8 mouse cellular contexts compared by ENCODE assay signal in the genomic region with DNA sequence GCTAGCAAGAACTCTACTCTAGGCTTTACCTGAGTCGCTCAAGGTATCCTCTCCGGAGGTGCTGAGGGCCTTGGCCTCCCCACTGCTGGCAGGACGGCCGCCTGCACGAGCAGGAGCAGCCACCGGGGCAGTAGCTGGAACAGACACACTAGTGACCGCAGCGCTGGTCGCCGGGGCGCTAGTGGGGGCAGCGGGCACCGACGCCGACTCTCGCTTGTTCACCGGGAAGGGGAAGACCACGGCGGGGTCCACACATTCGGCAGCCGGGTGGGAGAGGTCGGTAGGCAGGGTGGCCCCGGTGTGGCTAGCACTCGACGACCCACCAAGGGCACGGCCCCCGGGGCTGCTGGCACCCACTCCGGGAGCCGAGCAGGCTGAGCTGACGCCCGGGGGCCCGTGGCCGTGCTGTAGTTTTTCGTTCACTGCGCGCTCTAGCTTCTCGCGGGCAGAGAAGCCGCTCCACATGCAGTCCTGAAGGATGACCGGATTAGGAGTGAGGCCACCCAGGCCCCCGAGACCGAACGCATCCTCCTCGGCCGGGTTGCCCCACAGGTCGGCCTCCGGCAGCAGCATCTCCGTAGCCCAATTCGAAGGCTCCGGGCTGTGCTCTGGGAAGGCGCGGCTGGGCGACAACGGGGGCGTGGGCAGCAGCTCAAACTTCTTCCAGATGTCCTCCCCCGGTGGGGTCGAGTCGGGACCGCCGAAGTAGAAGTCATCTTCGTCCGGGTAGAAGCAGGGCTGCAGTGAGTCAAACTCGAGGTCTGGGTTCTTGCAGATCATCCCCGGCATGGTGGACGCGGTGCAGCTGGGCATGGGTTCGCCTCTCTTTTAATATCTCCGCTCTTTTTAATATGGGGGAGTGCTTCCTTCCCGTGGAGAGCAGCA. TPM values are rescaled to one million over a fixed set of nuclear protein-coding genes. Genes with fewer than 3 reads are reported as not detected.
A peak's percentile ranks its signal among the peaks of the same experiment; 100 is the strongest.
DNase-seq lines count a peak whose midpoint lies in the region; ATAC-seq and TF ChIP-seq lines count a peak whose summit lies in the region.

No protein-coding gene starts in this region.

- H3K36me3 ChIP-seq in intestine, postnatal 0 days (ENCODE audit: control insufficient read depth, insufficient read depth) = peaks cover 14% of the 10 kb centered on the region; the same call in 1 of the 2 replicates
- peaks cover 3% of the 10 kb centered on the region; the same call in 1 of the 2 replicates for H3K36me3 ChIP-seq in limb, embryonic 15.5 days
- H3K36me3 ChIP-seq in neural tube, embryonic 13.5 days = peaks cover 24% of the 10 kb centered on the region

- H3K4me2 ChIP-seq in intestine, postnatal 0 days (replicated peaks; ENCODE audit: low read depth) = peak overlapping the region; percentile 94
- peak overlapping the region; percentile 96 for H3K4me2 ChIP-seq in limb, embryonic 15.5 days
- peak overlapping the region; percentile 96 for H3K4me2 ChIP-seq in neural tube, embryonic 13.5 days

- H3K4me3 ChIP-seq in intestine, postnatal 0 days (ENCODE audit: low read depth, low read length) = peak overlapping the region; percentile 82
- H3K4me3 ChIP-seq in limb, embryonic 15.5 days = peak overlapping the region; percentile 70
- peak overlapping the region; percentile 84 for H3K4me3 ChIP-seq in neural tube, embryonic 13.5 days

- peak; percentile 52 for DNase-seq in embryo, embryonic 10 days (ENCODE audit: low spot score)
- no peak for DNase-seq in embryo, embryonic 10.5 days (ENCODE audit: low spot score)
- DNase-seq in cerebellum, adult 9-11 months = peak; percentile 11
- peak; percentile 28 to 38 for DNase-seq in gastrocnemius, postnatal 4 days (ENCODE audit: low spot score in 2 of 2)
- DNase-seq in thymus, postnatal 4 days = peak; percentile 63

- under 1% methylated on average over 68 of the region's 69 CpGs for WGBS in intestine, postnatal 0 days
- WGBS in limb, embryonic 15.5 days = under 1% methylated on average over 69 of the region's 69 CpGs
- under 1% methylated on average over 69 of the region's 69 CpGs for WGBS in neural tube, embryonic 13.5 days

- ATAC-seq in intestine, postnatal 0 days = no peak
- no peak for ATAC-seq in limb, embryonic 15.5 days (ENCODE audit: insufficient number of reproducible peaks, low FRiP score, low TSS enrichment, low read depth)
- no peak for ATAC-seq in neural tube, embryonic 13.5 days (ENCODE audit: low read depth)

- H3K9ac ChIP-seq in intestine, postnatal 0 days (ENCODE audit: low read depth, low read length) = peak overlapping the region; percentile 62
- H3K9ac ChIP-seq in limb, embryonic 15.5 days = peak overlapping the region; percentile 29
- H3K9ac ChIP-seq in neural tube, embryonic 13.5 days = peak overlapping the region; percentile 97

- H3K9me3 ChIP-seq in intestine, postnatal 0 days (ENCODE audit: control insufficient read depth) = no peaks in the 10 kb centered on the region
- H3K9me3 ChIP-seq in limb, embryonic 15.5 days = no peaks in the 10 kb centered on the region
- no peaks in the 10 kb centered on the region for H3K9me3 ChIP-seq in neural tube, embryonic 13.5 days

- peak overlapping the region; percentile 57; the same call in 1 of the 2 replicates for H3K27ac ChIP-seq in intestine, postnatal 0 days (ENCODE audit: low read depth, low read length)
- peak overlapping the region; percentile 9 for H3K27ac ChIP-seq in limb, embryonic 15.5 days
- H3K27ac ChIP-seq in neural tube, embryonic 13.5 days (replicated peaks) = peak overlapping the region; percentile 98

- H3K4me1 ChIP-seq in intestine, postnatal 0 days (replicated peaks; ENCODE audit: control insufficient read depth, insufficient read depth, low read length) = no peaks in the 10 kb centered on the region
- H3K4me1 ChIP-seq in limb, embryonic 15.5 days = peaks cover 49% of the 10 kb centered on the region
- H3K4me1 ChIP-seq in neural tube, embryonic 13.5 days (replicated peaks) = peaks cover 36% of the 10 kb centered on the region

- no peak for TF ChIP-seq CTCF in intestine, postnatal 0 days (IDR thresholded peaks at IDR 0.05; ENCODE audit: low read depth)

- no peaks in the 10 kb centered on the region for H3K27me3 ChIP-seq in intestine, postnatal 0 days (replicated peaks; ENCODE audit: control insufficient read depth, insufficient read depth, low read length)
- peaks cover 7% of the 10 kb centered on the region; the same call in 1 of the 2 replicates for H3K27me3 ChIP-seq in limb, embryonic 15.5 days
- no peaks in the 10 kb centered on the region for H3K27me3 ChIP-seq in neural tube, embryonic 13.5 days

RNA-seq across cellular contexts. Expression of a gene that starts 1.9 kb away (rescaled TPM):
- total RNA-seq in gastrocnemius, postnatal 4 days (2021) = 1 to 10 TPM; 6.1 to 7.9 TPM
- polyA plus RNA-seq in intestine, postnatal 0 days (2015; fragmentation: Nextera tagmentation; extraction: Ambion mirVana) = 18.2 and 21.3 TPM in 2 replicates
- polyA plus RNA-seq in limb, embryonic 15.5 days (2015; fragmentation: Nextera tagmentation; extraction: Ambion mirVana) = 25.2 and 25.3 TPM in 2 replicates
- 60.3 and 63.4 TPM in 2 replicates for polyA plus RNA-seq in neural tube, embryonic 13.5 days (2015; fragmentation: Nextera tagmentation; extraction: Ambion mirVana)

Comparison
In these comparisons a context has a peak if more than half of its experiments do, and no peak if none do; other contexts are left out.
1. H3K27ac ChIP-seq: peak in every context shown above with its lines; median percentile 98 in neural tube, embryonic 13.5 days; 57 in intestine, postnatal 0 days; 9 in limb, embryonic 15.5 days.
2. H3K9ac ChIP-seq: peak in every context shown above with its lines; median percentile 97 in neural tube, embryonic 13.5 days; 62 in intestine, postnatal 0 days; 29 in limb, embryonic 15.5 days.